Mouse (Mus musculus) A20 (cell line): Measurements from ENCODE around the gene Rec114.
A peak's percentile ranks its signal among the peaks of the same experiment; 100 is the strongest.

Source experiments
- DNase-seq: peaks from one replicate; pipeline ENCODE4 v3.0.0-alpha.2; 2011; ENCODE audit warnings: low read depth, low spot score

Rec114 gene

DNA sequence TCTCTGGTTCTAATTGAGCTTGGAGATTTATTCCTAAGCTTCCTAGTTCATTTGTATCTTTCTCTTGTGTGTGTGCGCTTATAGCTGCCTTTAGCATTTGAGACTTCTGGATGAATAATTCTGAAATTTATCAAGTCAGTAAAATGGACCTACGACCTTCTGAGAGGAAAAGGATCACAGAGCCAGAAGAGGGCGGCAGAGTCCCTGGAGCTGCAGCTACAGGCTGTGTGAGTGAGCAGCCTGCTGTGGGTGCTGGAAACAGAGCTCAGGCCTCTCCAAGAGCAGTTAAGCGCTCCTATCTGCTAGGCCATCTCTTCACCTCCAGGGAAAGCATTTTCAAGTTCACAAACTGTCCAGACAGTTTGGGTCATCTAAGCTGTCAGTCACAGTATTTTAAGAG lies 81.8 kb downstream of the Rec114 start:
- peak; percentile 27 for DNase-seq

DNA sequence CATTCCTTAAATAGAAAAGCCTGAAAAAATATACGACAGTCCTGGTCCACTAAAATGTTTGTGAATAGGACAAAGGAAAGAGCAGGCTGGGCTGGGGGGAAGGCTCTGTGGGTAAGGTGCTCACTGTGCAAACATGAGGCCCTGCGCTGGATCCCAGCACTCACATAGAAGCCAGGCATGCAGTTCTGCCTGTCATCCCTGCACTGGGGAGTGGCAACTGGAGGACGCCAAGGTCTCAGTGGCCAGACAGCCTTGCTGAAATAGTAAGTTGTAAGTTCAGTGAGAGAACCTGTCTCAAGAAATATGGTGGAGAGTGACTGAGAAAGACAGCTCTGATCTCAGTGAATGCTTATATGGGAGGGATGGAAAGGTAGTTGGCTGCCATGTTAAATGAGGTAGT lies 83.1 kb downstream of the Rec114 start:
- no peak for DNase-seq

DNA sequence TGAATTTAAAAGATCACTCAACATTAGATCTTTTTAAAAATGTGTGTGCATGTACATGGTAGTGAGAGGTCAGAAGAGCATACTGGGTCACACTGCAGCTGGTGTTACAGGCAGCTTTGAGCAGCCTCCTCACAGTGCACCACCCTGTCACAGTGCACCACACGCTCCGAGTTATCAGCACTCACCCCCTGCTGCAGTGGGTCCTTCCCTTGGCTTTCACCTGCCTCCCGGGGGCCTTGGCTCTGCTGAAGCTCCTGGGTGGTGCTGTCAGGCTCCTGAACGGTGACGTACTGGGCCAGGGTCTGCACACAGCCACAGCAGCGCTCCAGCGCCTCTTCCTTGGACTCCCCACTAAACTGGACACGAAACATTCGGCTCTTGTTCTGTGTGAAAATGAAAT lies 83.8 kb downstream of the Rec114 start:
- DNase-seq: no peak

DNA sequence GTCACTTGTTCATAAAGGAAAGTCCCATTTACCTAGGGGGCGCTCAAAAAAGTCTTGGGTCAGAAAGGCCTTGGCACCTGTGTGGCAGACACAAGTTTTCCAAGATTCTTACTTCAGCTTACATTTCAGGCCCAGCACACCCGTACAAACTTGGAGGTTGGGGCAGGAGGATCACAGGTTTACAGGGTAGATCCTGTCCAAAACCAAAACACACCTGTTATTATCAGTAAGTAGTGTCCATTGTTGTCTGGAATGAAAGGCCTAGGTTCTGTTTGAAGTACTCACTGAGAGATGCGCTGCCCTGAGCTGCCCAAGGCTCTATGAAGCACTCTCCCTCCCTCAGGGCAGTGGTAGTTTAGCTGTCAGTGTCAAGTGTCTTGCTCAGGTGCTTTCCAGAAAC lies 84.4 kb downstream of the Rec114 start:
- DNase-seq: no peak

DNA sequence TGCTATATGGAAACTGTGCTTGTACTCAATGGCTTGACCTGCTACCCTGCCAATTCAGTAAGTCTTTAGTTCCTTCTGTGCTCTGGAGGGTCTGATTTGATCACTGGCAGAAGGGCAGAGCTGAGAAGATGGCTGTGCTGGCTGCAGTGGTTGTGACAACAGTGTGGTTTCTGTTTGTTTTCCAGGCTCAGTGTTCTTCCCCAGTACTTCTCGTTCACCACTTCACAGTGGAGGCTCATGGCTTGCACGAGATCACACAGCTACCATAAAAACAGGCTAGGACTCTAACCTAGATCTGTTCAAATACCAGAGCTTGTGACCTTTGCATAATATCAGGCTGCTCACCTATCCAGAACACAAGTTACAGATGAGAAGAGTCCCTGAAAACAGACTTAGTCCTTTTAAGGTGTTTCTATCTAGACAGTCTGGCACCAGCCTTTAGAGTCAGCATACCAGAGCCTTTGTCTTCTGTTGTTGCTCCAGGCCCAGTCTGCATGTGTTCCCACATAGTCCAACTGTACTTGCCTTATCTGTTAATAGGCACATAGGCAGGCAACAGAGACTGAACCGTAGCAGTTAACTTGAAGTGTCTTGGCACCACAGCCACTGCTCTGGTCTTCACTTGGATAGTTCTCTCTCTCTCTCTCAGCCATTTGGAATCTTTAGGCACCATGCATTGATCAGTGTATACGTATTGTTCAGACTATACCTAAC lies 85.0 kb downstream of the Rec114 start:
- DNase-seq: no peak

DNA sequence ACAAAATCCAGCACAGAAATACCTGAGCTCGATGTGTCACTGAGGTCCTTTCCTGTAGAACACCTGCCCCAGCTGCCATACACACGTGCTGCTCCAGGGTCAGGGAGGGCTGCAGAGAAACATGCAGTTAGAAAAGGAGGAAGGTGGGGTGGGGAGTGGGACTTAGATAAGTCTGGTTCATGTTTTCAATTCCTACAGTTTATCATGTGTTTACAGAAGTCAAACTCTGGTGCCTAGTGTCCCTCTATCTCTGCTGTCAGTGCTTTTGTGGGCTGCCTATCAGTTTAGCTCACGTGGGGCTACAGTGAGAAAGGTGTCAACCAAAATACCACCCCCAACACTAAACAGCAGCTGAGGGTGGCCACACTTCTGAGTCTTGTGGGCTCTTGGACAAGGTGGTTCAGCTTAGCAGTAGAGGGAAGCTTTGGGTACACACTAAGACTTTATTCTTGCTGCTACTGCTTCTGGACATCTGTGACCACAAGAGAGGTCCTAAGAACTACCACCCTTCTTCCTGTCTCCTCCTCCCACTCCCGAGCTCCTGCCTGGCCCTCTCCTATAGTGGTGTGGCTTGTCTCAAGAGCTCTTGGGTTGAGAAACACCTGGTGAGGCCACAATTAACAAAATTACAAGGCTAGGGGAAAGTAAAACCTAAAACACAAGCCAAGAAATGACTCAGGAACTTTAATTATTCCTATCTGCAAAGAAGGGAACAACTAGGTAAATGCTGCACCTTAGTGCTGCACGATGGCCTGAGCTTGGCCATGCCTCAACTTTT lies 85.8 kb downstream of the Rec114 start:
- no peak for DNase-seq

DNA sequence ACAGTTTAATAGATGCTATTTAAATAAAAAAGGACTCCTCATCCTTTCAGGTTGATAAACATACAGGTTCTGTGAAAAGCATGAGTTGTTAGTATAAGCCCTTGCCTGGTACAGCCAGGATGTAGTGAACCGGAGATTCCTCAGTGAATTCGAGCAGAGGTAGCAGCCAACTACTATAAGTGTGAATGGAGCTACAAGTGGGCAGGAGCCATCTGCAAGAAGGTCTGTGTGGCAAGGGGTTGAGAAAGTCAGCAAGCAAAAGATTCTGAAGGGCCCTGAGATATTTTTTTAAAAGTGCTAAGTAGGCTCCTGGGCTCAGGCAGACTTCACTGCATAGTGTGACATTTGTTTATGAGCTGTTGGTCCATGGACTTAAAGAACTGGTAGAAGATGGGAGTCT lies 86.9 kb downstream of the Rec114 start:
- DNase-seq: no peak

DNA sequence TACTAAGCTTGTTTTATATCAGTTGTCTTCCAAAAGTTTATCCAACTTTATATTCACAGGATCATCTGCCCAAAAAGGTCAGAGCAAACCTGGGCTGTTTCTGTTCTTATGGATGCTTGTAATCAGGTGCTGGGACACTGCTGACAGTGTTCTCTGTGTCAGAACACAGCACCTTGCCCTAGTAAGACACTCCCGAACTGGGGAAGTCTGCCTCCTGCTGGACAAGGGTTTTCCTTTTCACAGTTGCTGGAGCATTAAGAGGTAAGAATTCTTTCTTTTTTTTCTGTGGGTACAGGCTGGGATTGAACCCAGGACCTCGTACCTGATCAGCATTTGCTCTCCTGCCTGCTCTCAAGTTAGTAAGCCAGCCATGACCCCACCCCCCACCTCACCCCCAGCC lies 87.4 kb downstream of the Rec114 start:
- peak; percentile 14 for DNase-seq

DNA sequence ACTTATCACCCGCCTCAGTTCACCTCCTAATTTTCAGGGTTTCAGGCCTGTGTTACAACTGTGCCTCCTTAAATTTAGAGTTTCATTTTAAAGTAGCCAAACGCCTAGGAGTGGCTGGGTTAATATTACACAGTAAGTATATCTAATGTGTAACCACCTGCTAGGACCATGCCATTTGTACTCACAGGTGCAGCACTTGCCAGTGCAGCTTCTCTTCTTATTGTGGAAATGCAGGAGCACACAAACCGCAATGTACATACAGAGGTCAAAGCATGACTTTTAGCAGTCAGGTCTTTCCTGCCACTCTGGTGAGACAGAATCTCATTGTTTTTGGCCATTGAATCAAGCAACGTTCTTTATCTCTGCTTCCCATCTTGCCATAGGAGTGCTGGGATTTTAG lies 89.3 kb downstream of the Rec114 start:
- DNase-seq: no peak

DNA sequence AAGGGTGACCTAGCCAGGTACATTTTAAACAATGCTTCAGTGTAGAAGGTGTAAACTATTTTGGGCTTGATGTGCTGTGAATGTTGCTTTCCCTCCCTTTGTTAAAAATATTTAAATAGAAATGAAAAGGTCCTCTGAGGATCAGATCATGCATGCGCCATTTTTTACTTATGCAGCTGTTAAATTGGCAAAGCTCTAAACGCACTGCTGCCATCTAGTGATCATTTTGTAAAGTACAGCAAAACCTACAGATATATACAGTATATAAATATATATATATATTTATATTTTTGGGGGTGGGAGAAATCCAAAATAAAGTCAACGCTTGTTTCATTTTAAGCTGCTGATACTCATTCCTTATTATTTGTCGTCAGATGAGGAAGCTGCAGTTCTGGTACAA lies 91.8 kb downstream of the Rec114 start:
- peak; percentile 49 for DNase-seq

DNA sequence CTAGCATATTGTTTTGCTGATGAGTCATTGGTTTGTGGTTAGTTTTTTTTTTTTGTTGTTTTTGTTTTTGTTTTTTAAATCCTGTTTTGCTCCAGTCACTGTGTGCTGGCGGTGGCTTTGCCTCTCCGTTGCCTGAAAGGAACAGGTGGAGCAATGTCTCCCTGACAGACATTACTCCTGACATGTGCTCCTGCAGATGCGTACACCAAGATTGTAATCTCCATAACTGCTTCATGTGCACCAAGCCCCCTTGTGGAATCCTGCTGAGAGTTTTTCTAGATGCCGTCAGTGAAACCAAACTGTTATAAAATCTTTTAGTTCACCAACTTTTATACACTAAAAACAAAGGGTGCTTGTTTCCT lies 94.5 kb downstream of the Rec114 start:
- no peak for DNase-seq

DNA sequence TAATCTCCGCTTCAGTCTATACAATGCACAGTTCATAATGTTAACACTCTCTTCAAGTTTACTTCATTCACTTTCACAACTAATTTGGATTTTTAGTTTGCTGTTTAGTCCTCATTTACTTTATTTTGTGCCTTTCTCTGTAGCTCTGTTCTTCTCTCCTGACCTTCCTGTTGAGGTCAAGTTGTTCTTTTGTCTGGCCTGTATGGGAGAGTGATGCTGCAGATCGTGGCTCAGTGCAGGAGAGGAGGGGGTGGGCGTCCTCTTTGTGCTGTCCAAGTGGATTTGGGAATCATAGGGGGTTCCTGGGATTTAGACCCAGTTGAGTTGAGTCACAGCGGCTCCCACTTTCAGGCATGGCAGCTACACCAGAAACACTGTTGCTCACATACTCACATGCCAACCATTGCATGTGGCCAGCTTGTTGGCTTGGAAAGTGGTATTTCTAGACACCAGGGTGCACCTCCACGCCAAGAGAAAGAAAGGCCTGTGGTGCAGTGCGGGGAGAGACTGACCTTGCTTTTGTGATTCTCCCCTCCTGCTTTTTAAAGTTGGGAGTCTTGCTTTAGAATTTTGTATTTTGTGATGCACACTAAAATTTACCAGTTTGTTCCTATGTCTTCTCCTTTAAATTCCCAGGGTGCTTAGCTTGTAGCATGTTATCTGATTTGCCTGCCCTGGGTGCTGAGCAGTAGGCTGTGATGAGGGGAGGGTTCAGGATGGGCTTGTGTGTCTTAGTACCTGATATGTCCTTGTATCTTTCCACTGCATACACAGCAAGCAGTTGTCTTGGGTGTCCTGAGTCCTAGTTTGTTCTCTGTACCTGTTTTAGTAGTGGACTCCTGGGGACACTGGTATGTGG lies 95.1 kb downstream of the Rec114 start:
- DNase-seq: no peak

DNA sequence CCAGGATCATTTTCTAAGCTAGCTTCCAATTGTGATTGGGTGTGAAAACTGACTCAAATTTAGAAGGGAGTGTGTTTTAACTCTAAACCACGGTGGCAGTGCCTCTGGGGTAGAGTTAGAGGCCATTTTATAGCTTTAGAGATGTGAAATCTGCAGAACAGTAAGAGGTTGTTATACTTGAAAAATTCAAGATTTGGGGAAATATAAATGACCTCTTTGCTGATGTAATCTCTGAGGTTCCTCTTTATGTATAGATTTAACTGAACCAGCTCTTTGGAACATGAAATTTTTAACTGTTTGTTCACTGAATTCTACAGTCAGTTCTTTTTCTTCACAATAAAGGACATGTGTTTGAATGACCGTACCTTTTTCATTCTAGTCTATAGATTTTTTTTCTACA lies 113.3 kb downstream of the Rec114 start:
- no peak for DNase-seq

DNA sequence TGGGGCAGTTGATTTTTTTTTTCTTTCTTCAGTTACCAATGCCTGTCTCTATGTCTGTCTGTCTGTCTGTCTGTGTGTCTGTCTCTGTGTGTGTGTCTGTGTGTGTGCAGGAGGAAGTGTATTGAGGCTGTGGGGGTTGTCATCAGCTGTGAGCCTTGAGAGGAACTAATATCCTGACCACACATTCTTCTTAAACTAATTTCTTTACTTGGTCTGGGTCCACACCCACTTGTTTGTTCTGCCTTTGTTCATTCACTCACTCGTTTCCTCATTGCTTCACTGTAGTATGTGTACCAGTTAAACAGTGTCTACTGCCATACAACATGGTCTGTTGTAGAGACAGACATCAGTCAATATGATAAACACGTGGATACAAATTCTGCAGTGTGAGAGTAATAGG lies 116.6 kb downstream of the Rec114 start:
- no peak for DNase-seq

DNA sequence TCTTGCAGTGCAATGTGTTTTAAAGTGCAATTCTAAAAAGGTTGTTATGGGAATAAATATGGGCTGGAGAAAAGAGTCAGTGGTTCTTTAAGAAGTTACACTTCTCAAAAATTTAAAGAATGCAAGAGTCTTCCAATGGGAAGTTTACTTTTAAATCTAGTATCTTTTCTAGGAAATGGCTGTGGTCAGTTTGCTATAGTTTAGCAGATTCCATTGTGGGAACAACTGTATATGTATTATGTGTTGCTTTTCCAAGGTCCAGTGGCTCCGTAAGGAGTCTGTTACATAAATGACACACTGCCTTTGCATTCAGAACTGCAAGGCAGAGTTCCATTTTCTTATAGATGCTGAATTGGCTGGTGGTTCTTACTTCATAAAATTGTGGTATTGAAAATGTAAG lies 120.8 kb downstream of the Rec114 start:
- DNase-seq: no peak

DNA sequence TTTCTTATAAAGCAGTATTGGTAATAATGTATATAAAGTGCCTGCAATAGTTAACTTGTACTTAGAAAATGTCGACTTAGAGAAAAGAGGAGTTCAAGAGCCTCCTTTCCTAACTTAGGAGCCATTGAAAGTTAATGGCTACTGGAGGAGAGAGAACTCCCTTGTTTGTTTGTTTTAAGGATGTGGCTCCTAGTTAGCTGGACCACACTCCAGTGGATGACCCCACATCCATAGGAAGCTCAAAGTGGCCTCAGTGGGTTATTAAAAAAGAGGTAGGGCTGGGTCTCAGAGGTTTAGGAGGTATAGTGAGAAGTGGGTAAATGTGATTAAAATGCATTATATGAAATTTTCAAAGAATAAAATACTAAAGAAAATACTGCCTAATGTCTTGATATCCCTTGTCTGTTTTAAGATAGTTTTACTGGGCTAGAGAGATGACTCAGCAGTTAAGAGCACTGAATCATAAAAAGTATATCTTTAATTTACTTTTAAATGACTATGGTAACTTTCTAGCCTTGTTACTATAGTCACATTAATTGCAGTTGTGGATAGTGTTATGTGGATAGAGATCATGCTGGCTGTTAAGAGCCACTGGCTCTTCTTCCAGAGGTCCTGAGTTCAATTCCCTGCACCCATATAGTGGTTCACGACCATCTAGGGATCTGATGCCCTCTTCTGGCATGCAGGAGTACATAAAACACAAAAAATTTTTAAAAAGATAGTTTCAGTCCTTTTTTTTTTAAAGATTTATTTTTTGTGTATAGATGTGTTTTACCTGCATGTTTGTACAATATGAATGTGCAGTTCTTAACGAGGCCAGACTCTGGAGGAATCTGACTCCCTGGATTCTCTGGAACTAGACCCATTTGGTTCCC lies 128.5 kb downstream of the Rec114 start:
- peak; percentile 35 for DNase-seq

DNA sequence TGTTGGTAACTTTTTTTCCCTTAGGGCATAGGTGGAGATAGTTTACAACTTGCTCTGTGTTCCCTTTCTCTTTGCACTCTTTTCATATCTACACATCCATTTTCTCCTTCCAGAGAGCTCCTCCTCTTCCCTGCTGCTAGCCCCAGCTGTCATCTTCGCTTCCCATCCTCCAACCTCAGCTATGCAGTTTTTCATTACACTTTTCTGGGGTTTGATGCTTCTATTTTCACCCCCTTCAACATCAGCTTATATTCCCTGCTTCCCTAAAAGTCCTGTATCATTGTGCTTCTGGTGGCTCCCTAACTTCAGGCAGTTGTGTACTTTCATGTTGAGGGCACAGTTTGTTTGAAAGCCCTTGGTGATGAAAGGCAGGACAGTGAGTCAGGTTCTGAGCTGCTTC lies 130.0 kb downstream of the Rec114 start:
- DNase-seq: no peak
